Mouse (Mus musculus) midbrain, embryonic 16.5 days (tissue): Measurements from ENCODE around the gene Rnf216. TPM values are rescaled to one million over a fixed set of nuclear protein-coding genes. Genes with fewer than 3 reads are reported as not detected.
A peak's percentile ranks its signal among the peaks of the same experiment; 100 is the strongest.

ENCODE experiments used
- ATAC-seq: fragments of 200-750 bp; cut with Nextera tagmentation; 2 replicates; pipeline ENCODE4 v1.8.0; 2017; ENCODE audit warnings: moderate TSS enrichment
- H3K27ac ChIP-seq: fragments of 300-500 bp; sonication (generic); 2 replicates; pipeline ENCODE4 v1.5.1; 2014; ENCODE audit warnings: mild to moderate bottlenecking, low read length, mixed read lengths
- H3K27me3 ChIP-seq: fragments of 300-500 bp; sonication (generic); 2 replicates; pipeline ENCODE4 v1.6.1; 2014; ENCODE audit warnings: low read depth, low read length, mixed read lengths; ENCODE audit not compliant: control insufficient read depth, insufficient read depth
- H3K36me3 ChIP-seq: fragments of 300-500 bp; sonication (generic); 2 replicates; pipeline ENCODE4 v1.6.1; 2014; ENCODE audit warnings: mild to moderate bottlenecking, low read length, moderate library complexity, mixed read lengths; ENCODE audit not compliant: control insufficient read depth, insufficient read depth
- H3K4me1 ChIP-seq: fragments of 300-500 bp; sonication (generic); 2 replicates; pipeline ENCODE4 v1.6.1; 2014; ENCODE audit warnings: mild to moderate bottlenecking, low read length, mixed read lengths; ENCODE audit not compliant: control insufficient read depth, insufficient read depth
- H3K4me2 ChIP-seq: fragments of 300-500 bp; sonication (generic); 2 replicates; pipeline ENCODE4 v1.6.1; 2014; ENCODE audit warnings: mild to moderate bottlenecking, low read length, mixed read lengths
- H3K4me3 ChIP-seq: fragments of 300-500 bp; sonication (generic); 2 replicates; pipeline ENCODE4 v1.5.1; 2014; ENCODE audit warnings: low read depth, mild to moderate bottlenecking, low read length, moderate library complexity, mixed read lengths
- H3K9ac ChIP-seq: fragments of 300-500 bp; sonication (generic); 2 replicates; pipeline ENCODE4 v1.6.1; 2014; ENCODE audit warnings: low read depth, low read length, mixed read lengths
- H3K9me3 ChIP-seq: fragments of 300-500 bp; sonication (generic); replicated peaks from 2 replicates; pipeline ENCODE4 v1.6.1; 2014; ENCODE audit warnings: mild to moderate bottlenecking, low read length, mixed read lengths; ENCODE audit not compliant: control insufficient read depth, poor library complexity, severe bottlenecking
- WGBS: fragments of 180-500 bp; shearing (Covaris S2); extraction: QIAGEN DNeasy Blood & Tissue Kit; methylation state at CpG from one replicate; pipeline ENCODE4 v1.1.7; 2014; 5-methylcytosine and 5-hydroxymethylcytosine counted together
- polyA plus RNA-seq: library from polyadenylated mRNA; unstranded; fragments of >200 nt; fragmentation: Nextera tagmentation; extraction: Ambion mirVana; gene quantifications from 2 replicates; pipeline ENCODE4 v1.2.1, GENCODE M21; 2015

Rnf216 gene
- polyA plus RNA-seq, 1 experiment from 2014 or later: 28.9 TPM

- Histone ChIP-seq H3K4me1 (peaks cover 9% of the 10 kb centered on the region), H3K9me3 (0 out of 2 replicates have a peak, but pooled peaks cover 8% of the 10 kb centered on the region), H3K4me3 (no peak overlapping the region), H3K36me3 (no peaks in the 10 kb centered on the region; the same call in 1 of the 2 replicates), H3K4me2 (no peak overlapping the region), H3K9ac (no peak overlapping the region), H3K27me3 (no peaks in the 10 kb centered on the region), H3K27ac (peak overlapping the region; percentile 85)
- WGBS: 72% methylated on average over 4 of the region's 4 CpGs
- no peak; the same call in 1 of the 2 replicates for ATAC-seq
Observed at GRCm38 (mm10) chr5:143124805-143125378, 12.1 kb upstream of the Rnf216 start.

- H3K27ac ChIP-seq: no peak overlapping the region
- H3K9me3 ChIP-seq: 0 out of 2 replicates have a peak, but pooled peaks cover under 1% of the 10 kb centered on the region
- no peaks in the 10 kb centered on the region for H3K27me3 ChIP-seq
- no peak overlapping the region for H3K4me2 ChIP-seq
- no peak overlapping the region for H3K9ac ChIP-seq
- no peaks in the 10 kb centered on the region for H3K36me3 ChIP-seq
- H3K4me1 ChIP-seq: peaks cover 9% of the 10 kb centered on the region
- 59% methylated on average over 1 of the region's 1 CpGs for WGBS
- H3K4me3 ChIP-seq: no peak overlapping the region
- no peak for ATAC-seq
Observed at GRCm38 (mm10) chr5:143122673-143123072, 9.9 kb upstream of the Rnf216 start.

- H3K27me3 ChIP-seq: no peaks in the 10 kb centered on the region
- no peak overlapping the region for H3K27ac ChIP-seq
- no peak overlapping the region for H3K9ac ChIP-seq
- no peak overlapping the region for H3K4me3 ChIP-seq
- no peak overlapping the region for H3K4me2 ChIP-seq
- 85% methylated on average over 8 of the region's 8 CpGs for WGBS
- H3K9me3 ChIP-seq: 0 out of 2 replicates have a peak, but pooled peaks cover 2% of the 10 kb centered on the region
- ATAC-seq: no peak
- no peaks in the 10 kb centered on the region for H3K36me3 ChIP-seq
- H3K4me1 ChIP-seq: peaks cover 9% of the 10 kb centered on the region
Observed at GRCm38 (mm10) chr5:143122125-143122524, 9.3 kb upstream of the Rnf216 start.

GRCm38 (mm10) chr5:143106842-143107241 lies 6.0 kb downstream of the Rnf216 start:
- no peak overlapping the region for H3K27ac ChIP-seq
- no peaks in the 10 kb centered on the region for H3K27me3 ChIP-seq
- no peak overlapping the region for H3K9ac ChIP-seq
- no peaks in the 10 kb centered on the region for H3K36me3 ChIP-seq
- peaks cover 9% of the 10 kb centered on the region for H3K4me1 ChIP-seq
- H3K4me2 ChIP-seq: no peak overlapping the region
- ATAC-seq: no peak
- H3K4me3 ChIP-seq: no peak overlapping the region
- H3K9me3 ChIP-seq: no peaks in the 10 kb centered on the region
- WGBS: 94% methylated on average over 3 of the region's 3 CpGs

GRCm38 (mm10) chr5:143103231-143103630 lies 9.6 kb downstream of the Rnf216 start:
- Histone ChIP-seq H3K36me3 (no peaks in the 10 kb centered on the region), H3K27me3 (no peaks in the 10 kb centered on the region), H3K4me3 (no peak overlapping the region), H3K4me1 (no peaks in the 10 kb centered on the region), H3K9me3 (no peaks in the 10 kb centered on the region), H3K9ac (no peak overlapping the region), H3K27ac (no peak overlapping the region), H3K4me2 (no peak overlapping the region)
- no peak for ATAC-seq
- WGBS: 93% methylated on average over 2 of the region's 2 CpGs

- no peaks in the 10 kb centered on the region for H3K36me3 ChIP-seq
- H3K9me3 ChIP-seq: no peaks in the 10 kb centered on the region
- no peak overlapping the region for H3K9ac ChIP-seq
- H3K27me3 ChIP-seq: no peaks in the 10 kb centered on the region
- H3K4me1 ChIP-seq: no peaks in the 10 kb centered on the region
- H3K4me2 ChIP-seq: no peak overlapping the region
- H3K27ac ChIP-seq: no peak overlapping the region
- 88% methylated on average over 1 of the region's 1 CpGs for WGBS
- ATAC-seq: no peak
- no peak overlapping the region for H3K4me3 ChIP-seq
Observed at GRCm38 (mm10) chr5:143101626-143102025, 11.2 kb downstream of the Rnf216 start.

- WGBS: 92% methylated on average over 7 of the region's 7 CpGs
- Histone ChIP-seq H3K27ac (no peak overlapping the region), H3K9ac (no peak overlapping the region), H3K4me2 (no peak overlapping the region), H3K9me3 (no peaks in the 10 kb centered on the region), H3K4me1 (no peaks in the 10 kb centered on the region), H3K36me3 (no peaks in the 10 kb centered on the region), H3K4me3 (no peak overlapping the region), H3K27me3 (no peaks in the 10 kb centered on the region)
- ATAC-seq: no peak
Observed at GRCm38 (mm10) chr5:143095256-143095655, 17.5 kb downstream of the Rnf216 start.

GRCm38 (mm10) chr5:143092891-143093290 lies 19.9 kb downstream of the Rnf216 start:
- no peak for ATAC-seq
- H3K9ac ChIP-seq: no peak overlapping the region
- no peaks in the 10 kb centered on the region for H3K4me1 ChIP-seq
- no peaks in the 10 kb centered on the region for H3K27me3 ChIP-seq
- H3K4me3 ChIP-seq: no peak overlapping the region
- no peaks in the 10 kb centered on the region for H3K9me3 ChIP-seq
- 71% methylated on average over 3 of the region's 3 CpGs for WGBS
- no peak overlapping the region for H3K4me2 ChIP-seq
- H3K27ac ChIP-seq: no peak overlapping the region
- 0 out of 2 replicates have a peak, but pooled peaks cover 5% of the 10 kb centered on the region for H3K36me3 ChIP-seq

GRCm38 (mm10) chr5:143084898-143085297 lies 27.9 kb downstream of the Rnf216 start:
- ATAC-seq: no peak
- H3K4me1 ChIP-seq: no peaks in the 10 kb centered on the region
- H3K27ac ChIP-seq: no peak overlapping the region
- H3K36me3 ChIP-seq: peaks cover 11% of the 10 kb centered on the region; the same call in 1 of the 2 replicates
- H3K4me3 ChIP-seq: no peak overlapping the region
- no peaks in the 10 kb centered on the region for H3K9me3 ChIP-seq
- H3K27me3 ChIP-seq: no peaks in the 10 kb centered on the region
- H3K9ac ChIP-seq: no peak overlapping the region
- H3K4me2 ChIP-seq: no peak overlapping the region
- 71% methylated on average over 4 of the region's 4 CpGs for WGBS
